Mouse (Mus musculus): ENCODE measurements around the gene Fbxo31. TPM values are rescaled to one million over a fixed set of nuclear protein-coding genes. Genes with fewer than 3 reads are reported as not detected.

Gene Fbxo31
- polyA plus RNA-seq, 1 experiment from 2014 or later = 32.4 TPM

GRCm38 (mm10) chr8:121561636-121562345, 16.8 kb downstream of the Fbxo31 start:
- no peak overlapping the region for H3K4me3 ChIP-seq
- no peak for ATAC-seq (replicated peaks)
- H3K4me2 ChIP-seq (replicated peaks) = no peak overlapping the region
- no peaks in the 10 kb centered on the region for H3K4me1 ChIP-seq
- 86% methylated on average over 16 of the region's 16 CpGs for WGBS
- peaks cover 14% of the 10 kb centered on the region; the same call in 1 of the 2 replicates for H3K36me3 ChIP-seq
- no peak overlapping the region for H3K9ac ChIP-seq (replicated peaks)
- H3K27ac ChIP-seq (replicated peaks) = no peak overlapping the region
- no peaks in the 10 kb centered on the region for H3K9me3 ChIP-seq
- no peaks in the 10 kb centered on the region for H3K27me3 ChIP-seq

GRCm38 (mm10) chr8:121560432-121561100, 18.0 kb downstream of the Fbxo31 start:
- ATAC-seq (replicated peaks) = no peak
- no peak overlapping the region for H3K4me3 ChIP-seq
- H3K36me3 ChIP-seq = peaks cover 14% of the 10 kb centered on the region; the same call in 1 of the 2 replicates
- H3K4me2 ChIP-seq (replicated peaks) = no peak overlapping the region
- no peaks in the 10 kb centered on the region for H3K4me1 ChIP-seq
- no peaks in the 10 kb centered on the region for H3K27me3 ChIP-seq
- WGBS = 90% methylated on average over 7 of the region's 7 CpGs
- no peak overlapping the region for H3K27ac ChIP-seq (replicated peaks)
- H3K9me3 ChIP-seq = no peaks in the 10 kb centered on the region
- no peak overlapping the region for H3K9ac ChIP-seq (replicated peaks)

DNA sequence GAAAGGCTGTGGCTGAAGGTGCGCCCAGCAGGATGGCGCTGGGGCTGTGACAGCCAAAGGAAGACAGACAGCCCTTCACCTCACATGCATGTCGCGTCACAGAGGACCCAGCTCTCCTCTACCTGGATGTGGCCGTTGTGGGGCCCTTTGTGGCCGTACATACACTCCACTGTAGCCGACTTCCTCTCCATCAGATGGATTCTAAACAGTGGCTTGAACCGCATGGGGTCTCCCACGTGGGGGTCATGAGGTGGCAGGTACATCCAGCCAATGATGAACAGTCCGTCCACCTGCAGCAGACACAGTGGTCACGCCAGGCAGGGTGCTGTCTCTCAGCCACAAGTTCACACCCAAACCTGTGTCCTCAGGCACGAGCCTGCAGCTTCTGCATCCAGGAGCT, 18.8 kb downstream of the Fbxo31 start:
- no peaks in the 10 kb centered on the region for H3K4me1 ChIP-seq
- ATAC-seq (replicated peaks) = no peak
- H3K9ac ChIP-seq (replicated peaks) = no peak overlapping the region
- no peaks in the 10 kb centered on the region for H3K9me3 ChIP-seq
- no peak overlapping the region for H3K4me2 ChIP-seq (replicated peaks)
- H3K27ac ChIP-seq (replicated peaks) = no peak overlapping the region
- no peaks in the 10 kb centered on the region for H3K27me3 ChIP-seq
- peaks cover 21% of the 10 kb centered on the region; the same call in 1 of the 2 replicates for H3K36me3 ChIP-seq
- 91% methylated on average over 12 of the region's 12 CpGs for WGBS
- H3K4me3 ChIP-seq = no peak overlapping the region

DNA sequence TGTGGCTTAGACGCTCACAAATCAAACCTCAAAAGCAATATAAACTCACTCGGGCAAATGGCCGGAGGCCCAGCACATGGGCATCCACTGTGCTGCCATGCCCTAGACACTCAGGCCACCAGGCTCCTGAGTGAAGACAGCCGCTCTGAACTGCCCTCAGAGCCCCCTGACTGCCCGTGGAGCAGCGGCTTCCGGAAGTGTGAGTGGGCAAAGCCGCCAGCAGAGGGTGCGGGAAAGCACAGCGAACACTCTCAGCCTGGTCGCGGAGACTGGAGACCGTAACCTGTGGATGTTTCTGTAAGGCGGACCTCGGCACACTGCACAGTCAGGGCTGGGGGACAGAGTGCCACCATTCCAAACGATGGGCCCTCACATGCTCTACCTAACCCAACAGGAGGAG, 20.1 kb downstream of the Fbxo31 start:
- ATAC-seq (replicated peaks) = no peak

DNA sequence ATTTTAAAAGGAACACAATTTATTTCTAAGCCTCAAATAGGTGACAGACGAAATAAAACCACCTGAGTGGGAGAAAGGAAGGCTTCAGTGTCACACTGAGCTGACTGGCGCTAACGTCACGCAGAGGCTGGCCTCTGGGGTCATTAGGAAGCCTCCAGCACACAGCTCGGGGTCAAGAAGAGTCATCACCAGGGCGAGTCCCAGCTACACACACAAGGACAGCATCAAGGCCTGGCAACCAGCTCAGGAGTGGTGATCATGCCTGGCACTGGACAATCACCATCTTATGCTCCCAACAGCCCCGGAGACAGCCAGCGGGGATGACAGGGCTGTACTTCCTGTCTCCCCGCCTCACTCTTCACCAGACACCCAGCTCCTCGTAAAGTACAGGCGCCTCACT, 20.9 kb downstream of the Fbxo31 start:
- no peak for ATAC-seq (replicated peaks)
- Histone ChIP-seq H3K4me1 (no peaks in the 10 kb centered on the region), H3K4me3 (no peak overlapping the region), H3K9ac (replicated peaks) (no peak overlapping the region), H3K36me3 (peaks cover 40% of the 10 kb centered on the region), H3K9me3 (no peaks in the 10 kb centered on the region), H3K27me3 (no peaks in the 10 kb centered on the region), H3K27ac (replicated peaks) (no peak overlapping the region), H3K4me2 (replicated peaks) (no peak overlapping the region)
- 92% methylated on average over 11 of the region's 11 CpGs for WGBS

More for the DNA sequence above, 20.1 kb downstream of the Fbxo31 start:
- Histone ChIP-seq H3K9me3 (no peaks in the 10 kb centered on the region), H3K4me2 (replicated peaks) (no peak overlapping the region), H3K9ac (replicated peaks) (no peak overlapping the region), H3K27me3 (no peaks in the 10 kb centered on the region), H3K4me1 (no peaks in the 10 kb centered on the region), H3K36me3 (peaks cover 34% of the 10 kb centered on the region), H3K27ac (replicated peaks) (no peak overlapping the region), H3K4me3 (no peak overlapping the region)
- WGBS = 90% methylated on average over 16 of the region's 16 CpGs

DNA sequence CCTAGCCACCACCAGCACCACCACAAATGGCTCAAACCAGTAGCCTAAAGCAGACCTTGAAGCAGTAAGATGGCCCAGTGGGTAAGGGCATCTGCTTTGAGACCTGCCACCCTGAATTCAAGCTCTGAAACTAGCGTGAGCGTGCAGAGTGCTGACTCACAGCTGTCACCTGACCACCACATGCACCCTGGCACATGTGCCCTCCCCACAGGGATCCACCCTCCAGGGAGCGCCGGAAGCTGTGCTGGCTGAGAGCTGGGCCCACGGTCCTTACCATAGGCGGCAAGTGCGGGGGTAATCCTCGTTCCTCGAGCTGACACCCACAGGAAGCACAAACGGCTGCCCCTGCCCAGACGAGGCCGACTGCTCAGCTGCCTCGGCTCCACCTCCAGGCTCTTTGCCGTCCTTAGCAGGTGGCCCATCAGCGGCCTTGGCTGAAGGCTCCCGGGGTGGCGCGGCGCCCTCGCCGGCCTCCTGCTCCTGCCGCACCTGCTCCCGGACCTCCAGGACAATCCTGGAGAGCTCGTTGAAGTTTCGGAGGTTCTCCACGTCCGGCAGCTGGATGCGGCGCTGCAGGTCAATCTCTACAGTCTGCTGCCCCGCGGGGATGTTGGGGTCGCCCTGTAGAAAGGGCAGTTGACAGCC, 24.7 kb downstream of the Fbxo31 start:
- Histone ChIP-seq H3K27me3 (no peaks in the 10 kb centered on the region), H3K4me3 (no peak overlapping the region), H3K9me3 (no peaks in the 10 kb centered on the region), H3K4me1 (no peaks in the 10 kb centered on the region), H3K4me2 (replicated peaks) (no peak overlapping the region), H3K36me3 (peaks cover 59% of the 10 kb centered on the region), H3K9ac (replicated peaks) (no peak overlapping the region), H3K27ac (replicated peaks) (no peak overlapping the region)
- 94% methylated on average over 32 of the region's 32 CpGs for WGBS
- no peak for ATAC-seq (replicated peaks)

DNA sequence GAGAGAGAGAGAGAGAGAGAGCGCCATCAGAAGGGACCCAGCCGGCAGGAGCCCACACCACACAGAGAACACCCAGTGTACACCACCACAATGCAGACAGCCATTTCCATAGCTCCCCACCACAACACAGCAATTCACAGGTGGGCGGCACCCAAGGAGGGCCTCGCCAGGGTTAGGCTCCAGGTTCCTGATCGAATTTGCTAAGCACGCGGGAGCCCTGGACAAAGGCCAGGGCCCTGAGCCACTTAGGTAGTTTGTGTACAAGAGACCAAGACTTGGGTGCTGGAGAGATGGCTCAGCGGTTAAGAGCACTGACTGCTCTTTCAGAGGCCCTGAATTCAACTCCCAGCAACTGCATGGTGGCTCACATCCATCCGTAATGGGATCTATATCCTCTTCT, 26.1 kb downstream of the Fbxo31 start:
- Histone ChIP-seq H3K27me3 (no peaks in the 10 kb centered on the region), H3K4me3 (no peak overlapping the region), H3K9ac (replicated peaks) (no peak overlapping the region), H3K36me3 (peaks cover 52% of the 10 kb centered on the region), H3K4me2 (replicated peaks) (no peak overlapping the region), H3K27ac (replicated peaks) (no peak overlapping the region), H3K9me3 (no peaks in the 10 kb centered on the region), H3K4me1 (no peaks in the 10 kb centered on the region)
- ATAC-seq (replicated peaks) = no peak
- 91% methylated on average over 8 of the region's 9 CpGs for WGBS

DNA sequence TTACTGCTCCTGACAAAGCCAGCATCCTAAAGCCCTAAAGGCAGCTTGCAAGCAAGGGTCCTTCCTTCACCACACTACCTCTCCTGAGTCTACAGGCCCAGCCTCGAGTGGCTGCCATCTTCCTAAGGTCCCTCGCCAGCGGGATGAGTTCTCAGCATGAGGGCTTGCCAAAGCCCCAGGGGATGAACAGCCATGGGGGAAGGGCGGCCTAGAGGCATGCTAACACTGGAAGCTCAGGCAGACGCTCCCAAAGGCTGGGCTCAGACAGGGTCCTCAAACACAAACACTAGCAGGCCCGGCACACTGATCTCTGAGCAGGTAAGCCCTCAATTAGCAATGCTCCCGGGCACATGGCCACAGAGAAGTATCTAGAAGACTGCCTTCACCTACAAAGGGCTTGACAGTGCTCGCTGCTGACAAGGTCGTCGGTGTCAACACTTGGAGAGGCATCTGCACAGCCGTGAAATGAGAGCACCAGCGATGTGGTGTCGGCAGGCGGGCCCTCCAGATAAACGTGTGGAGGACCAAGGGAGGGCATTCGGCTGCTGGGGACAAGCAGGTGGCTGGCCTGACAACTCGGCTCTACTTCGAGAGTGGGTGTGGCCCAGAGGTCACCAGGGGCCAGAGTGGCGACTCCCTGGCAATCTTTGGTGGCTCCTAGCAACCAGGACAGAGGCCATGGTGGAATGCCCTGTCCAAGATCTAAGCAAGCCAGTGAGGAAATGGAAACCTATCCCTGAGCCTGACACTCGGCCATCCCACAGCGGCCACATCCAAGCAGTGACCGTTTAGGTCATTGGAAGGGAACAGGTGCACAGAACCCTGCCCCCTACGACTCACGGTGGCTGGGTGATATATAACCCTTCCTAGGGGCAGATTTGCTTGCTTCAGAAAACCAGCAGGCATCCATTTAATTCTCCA, 27.3 kb downstream of the Fbxo31 start:
- no peaks in the 10 kb centered on the region for H3K27me3 ChIP-seq
- H3K36me3 ChIP-seq = peaks cover 52% of the 10 kb centered on the region
- 72% methylated on average over 24 of the region's 24 CpGs for WGBS
- H3K4me1 ChIP-seq = no peaks in the 10 kb centered on the region
- H3K4me3 ChIP-seq = no peak overlapping the region
- H3K27ac ChIP-seq (replicated peaks) = no peak overlapping the region
- no peaks in the 10 kb centered on the region for H3K9me3 ChIP-seq
- no peak for ATAC-seq (replicated peaks)
- no peak overlapping the region for H3K4me2 ChIP-seq (replicated peaks)
- no peak overlapping the region for H3K9ac ChIP-seq (replicated peaks)

GRCm38 (mm10) chr8:121550056-121550455, 28.6 kb downstream of the Fbxo31 start:
- no peaks in the 10 kb centered on the region for H3K9me3 ChIP-seq
- no peaks in the 10 kb centered on the region for H3K4me1 ChIP-seq
- H3K27me3 ChIP-seq = 0 out of 2 replicates have a peak, but pooled peaks cover 3% of the 10 kb centered on the region
- no peak overlapping the region for H3K27ac ChIP-seq (replicated peaks)
- H3K4me2 ChIP-seq (replicated peaks) = no peak overlapping the region
- H3K9ac ChIP-seq (replicated peaks) = no peak overlapping the region
- H3K4me3 ChIP-seq = no peak overlapping the region
- no peak for ATAC-seq (replicated peaks)
- 87% methylated on average over 6 of the region's 6 CpGs for WGBS
- peaks cover 48% of the 10 kb centered on the region for H3K36me3 ChIP-seq

DNA sequence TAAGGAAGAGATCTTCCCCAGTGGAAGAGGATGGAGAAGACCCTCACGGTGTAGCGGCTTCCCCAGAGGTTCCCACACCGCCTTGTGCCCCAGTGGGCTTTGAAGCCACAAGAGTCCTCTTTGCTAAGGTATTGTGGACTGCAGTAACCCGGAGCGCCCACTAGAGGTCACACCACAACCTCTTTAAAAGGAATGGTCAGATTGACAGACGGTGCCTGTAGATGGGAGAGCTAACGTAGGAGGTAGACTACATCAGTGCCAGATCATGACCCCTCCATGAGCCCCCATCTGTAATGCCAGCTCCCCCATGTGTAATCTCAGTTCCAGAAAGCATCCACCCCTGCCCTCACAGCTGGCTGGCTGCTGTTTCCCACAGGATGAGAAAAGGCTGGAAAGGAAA, 31.5 kb downstream of the Fbxo31 start:
- ATAC-seq (replicated peaks) = peak; percentile 48; the same call in 1 of the 2 replicates
- Histone ChIP-seq H3K9ac (replicated peaks) (no peak overlapping the region), H3K9me3 (no peaks in the 10 kb centered on the region), H3K36me3 (peaks cover 26% of the 10 kb centered on the region), H3K27ac (replicated peaks) (no peak overlapping the region), H3K4me1 (no peaks in the 10 kb centered on the region), H3K4me2 (replicated peaks) (no peak overlapping the region), H3K27me3 (0 out of 2 replicates have a peak, but pooled peaks cover 3% of the 10 kb centered on the region), H3K4me3 (no peak overlapping the region)
- 7% methylated on average over 7 of the region's 7 CpGs for WGBS

DNA sequence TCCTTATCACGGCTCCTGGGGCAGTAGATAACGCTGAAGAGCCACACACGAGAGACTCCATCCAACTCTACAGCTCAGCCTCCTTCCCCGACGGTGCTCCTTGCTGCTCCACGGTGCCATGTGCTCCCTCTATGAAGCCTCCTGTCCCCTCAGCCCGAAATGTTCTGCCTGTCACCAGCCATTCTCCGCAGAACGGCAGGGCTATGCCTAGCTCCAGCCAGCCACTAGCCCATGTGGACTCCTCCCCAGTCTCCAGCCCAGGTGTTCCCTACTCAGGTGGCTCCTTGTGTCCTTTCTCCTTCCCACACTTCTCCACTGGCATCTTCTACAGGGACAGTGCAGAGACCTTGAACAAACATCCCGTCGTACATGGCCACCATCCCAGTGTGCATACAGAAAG, 33.7 kb downstream of the Fbxo31 start:
- Histone ChIP-seq H3K9ac (replicated peaks) (no peak overlapping the region), H3K4me3 (no peak overlapping the region), H3K4me1 (no peaks in the 10 kb centered on the region), H3K27me3 (0 out of 2 replicates have a peak, but pooled peaks cover 3% of the 10 kb centered on the region), H3K27ac (replicated peaks) (no peak overlapping the region), H3K36me3 (peaks cover 8% of the 10 kb centered on the region; the same call in 1 of the 2 replicates), H3K9me3 (no peaks in the 10 kb centered on the region), H3K4me2 (replicated peaks) (no peak overlapping the region)
- 71% methylated on average over 11 of the region's 11 CpGs for whole genome bisulfite sequencing
- no peak for ATAC-seq (replicated peaks)

All from forebrain, embryonic 15.5 days (tissue).